Mouse (Mus musculus) hindbrain, embryonic 14.5 days (tissue): ENCODE data around the gene Trp53bp2. TPM values are rescaled to one million over a fixed set of nuclear protein-coding genes. Genes with fewer than 3 reads are reported as not detected.

Source experiments
- ATAC-seq: fragments of 200-750 bp; cut with Nextera tagmentation; 2 replicates; pipeline ENCODE4 v1.8.0; 2017; ENCODE audit warnings: moderate number of reproducible peaks, mild to moderate bottlenecking, moderate TSS enrichment, moderate library complexity; ENCODE audit not compliant: low FRiP score
- DNase-seq: peaks from one replicate; pipeline ENCODE4 v3.0.0-alpha.2; 2015; ENCODE audit warnings: low spot score
- H3K27ac ChIP-seq: fragments of 300-500 bp; sonication (generic); 2 replicates; pipeline ENCODE4 v1.5.1; 2014; ENCODE audit warnings: mild to moderate bottlenecking, moderate library complexity
- H3K27me3 ChIP-seq: fragments of 300-500 bp; sonication (generic); 2 replicates; pipeline ENCODE4 v1.6.1; 2014; ENCODE audit warnings: mild to moderate bottlenecking, low read length, mixed read lengths; ENCODE audit not compliant: control insufficient read depth, insufficient read depth
- H3K36me3 ChIP-seq: fragments of 300-500 bp; sonication (generic); replicated peaks from 2 replicates; pipeline ENCODE4 v1.6.1; 2014; ENCODE audit not compliant: control insufficient read depth, insufficient read depth
- H3K4me1 ChIP-seq: fragments of 300-500 bp; sonication (generic); replicated peaks from 2 replicates; pipeline ENCODE4 v1.6.1; 2014; ENCODE audit warnings: antibody characterized with exemption, low read length, mixed read lengths; ENCODE audit not compliant: control insufficient read depth, insufficient read depth
- H3K4me2 ChIP-seq: fragments of 300-500 bp; sonication (generic); replicated peaks from 2 replicates; pipeline ENCODE4 v1.6.1; 2014; ENCODE audit warnings: mild to moderate bottlenecking, moderate library complexity
- H3K4me3 ChIP-seq: fragments of 300-500 bp; sonication (generic); replicated peaks from 2 replicates; pipeline ENCODE4 v1.5.1; 2014; ENCODE audit warnings: mild to moderate bottlenecking, low read length
- H3K9ac ChIP-seq: fragments of 300-500 bp; sonication (generic); 2 replicates; pipeline ENCODE4 v1.6.1; 2014
- H3K9me3 ChIP-seq: fragments of 300-500 bp; sonication (generic); 2 replicates; pipeline ENCODE4 v1.6.1; 2016; ENCODE audit warnings: low read length; ENCODE audit not compliant: control insufficient read depth
- WGBS: fragments of 180-500 bp; shearing (Covaris S2); extraction: QIAGEN DNeasy Blood & Tissue Kit; methylation state at CpG from one replicate; pipeline ENCODE4 v1.1.7; 2014; 5-methylcytosine and 5-hydroxymethylcytosine counted together
- polyA plus RNA-seq: library from polyadenylated mRNA; unstranded; fragments of >200 nt; fragmentation: Nextera tagmentation; extraction: Ambion mirVana; gene quantifications from 2 replicates; pipeline ENCODE4 v1.2.1, GENCODE M21; 2014

Trp53bp2 gene
- polyA plus RNA-seq, 1 experiment from 2014 or later: 19.5 TPM

DNA sequence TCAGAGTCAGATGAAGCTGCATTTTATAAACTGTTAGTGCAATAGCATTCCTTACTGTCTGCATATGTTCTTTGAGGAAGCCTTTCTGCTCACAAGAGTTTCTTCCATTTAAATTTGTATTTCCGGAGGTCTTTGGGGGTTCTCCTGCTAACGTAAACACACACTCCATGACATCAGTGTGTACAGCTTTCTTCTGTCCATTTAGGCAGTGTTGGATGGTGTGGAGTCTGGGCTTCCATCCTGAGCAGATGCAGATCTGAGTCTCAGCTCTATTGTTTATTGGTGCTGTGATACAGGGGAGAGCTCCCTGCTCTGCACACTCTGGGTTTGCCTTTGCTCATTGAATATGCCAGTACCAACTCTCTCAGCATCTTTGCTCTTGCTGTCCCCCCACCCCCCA lies 9.8 kb upstream of the Trp53bp2 start:
- Histone ChIP-seq H3K4me2 (no peak overlapping the region), H3K4me1 (no peaks in the 10 kb centered on the region), H3K4me3 (no peak overlapping the region), H3K9ac (no peak overlapping the region), H3K27me3 (no peaks in the 10 kb centered on the region), H3K27ac (no peak overlapping the region), H3K9me3 (no peaks in the 10 kb centered on the region), H3K36me3 (no peaks in the 10 kb centered on the region)
- ATAC-seq (no peak), DNase-seq (no peak)
- 83% methylated on average over 2 of the region's 2 CpGs for WGBS

DNA sequence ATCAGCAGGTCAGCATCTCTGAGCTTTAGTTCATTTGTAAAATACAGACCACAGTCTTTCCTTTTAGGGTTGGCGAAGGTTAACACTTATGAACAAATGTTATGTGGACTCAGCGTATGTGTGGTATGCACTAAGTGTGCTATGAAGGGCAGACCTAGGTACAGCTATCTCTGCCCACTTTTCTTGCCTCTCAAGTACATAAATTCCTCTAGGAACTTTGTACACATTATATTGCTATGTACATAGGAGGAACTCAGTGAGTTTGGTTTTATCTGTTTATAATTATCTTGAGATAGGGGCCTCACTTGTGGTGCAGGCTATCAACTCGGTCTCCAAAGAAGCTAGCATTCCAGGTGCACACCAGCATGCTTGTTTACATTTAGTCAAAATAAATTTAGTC lies 9.1 kb upstream of the Trp53bp2 start:
- DNase-seq (no peak), ATAC-seq (no peak)
- Histone ChIP-seq H3K4me2 (no peak overlapping the region), H3K27ac (no peak overlapping the region), H3K27me3 (no peaks in the 10 kb centered on the region), H3K36me3 (no peaks in the 10 kb centered on the region), H3K9ac (no peak overlapping the region), H3K4me3 (no peak overlapping the region), H3K9me3 (no peaks in the 10 kb centered on the region), H3K4me1 (no peaks in the 10 kb centered on the region)
- 95% methylated on average over 3 of the region's 3 CpGs for WGBS

DNA sequence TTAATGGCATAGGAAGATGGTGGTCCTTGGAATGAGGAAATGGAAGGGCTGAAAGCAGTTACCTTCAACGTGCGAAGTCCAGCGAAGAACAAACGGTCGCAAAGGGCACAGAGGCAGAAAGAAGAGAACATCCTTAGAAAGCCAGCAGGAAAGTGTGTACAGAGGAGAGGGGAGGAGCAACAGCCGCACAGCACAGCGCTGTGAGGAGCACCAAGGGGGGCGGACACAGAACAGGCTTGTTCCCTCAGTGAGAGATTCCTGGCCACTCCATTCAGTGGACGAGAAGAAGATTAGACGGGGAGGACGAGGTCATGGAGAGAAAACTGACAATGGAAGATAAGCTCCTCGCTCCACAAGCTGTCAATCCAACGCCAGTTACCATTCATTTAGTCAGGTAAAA lies 5.9 kb upstream of the Trp53bp2 start:
- Histone ChIP-seq H3K4me1 (0 out of 2 replicates have a peak, but pooled peaks cover 3% of the 10 kb centered on the region), H3K27me3 (no peaks in the 10 kb centered on the region), H3K9me3 (no peaks in the 10 kb centered on the region), H3K4me3 (no peak overlapping the region), H3K4me2 (no peak overlapping the region), H3K36me3 (no peaks in the 10 kb centered on the region), H3K27ac (no peak overlapping the region), H3K9ac (no peak overlapping the region)
- 55% methylated on average over 13 of the region's 13 CpGs for WGBS
- ATAC-seq (no peak), DNase-seq (no peak)

DNA sequence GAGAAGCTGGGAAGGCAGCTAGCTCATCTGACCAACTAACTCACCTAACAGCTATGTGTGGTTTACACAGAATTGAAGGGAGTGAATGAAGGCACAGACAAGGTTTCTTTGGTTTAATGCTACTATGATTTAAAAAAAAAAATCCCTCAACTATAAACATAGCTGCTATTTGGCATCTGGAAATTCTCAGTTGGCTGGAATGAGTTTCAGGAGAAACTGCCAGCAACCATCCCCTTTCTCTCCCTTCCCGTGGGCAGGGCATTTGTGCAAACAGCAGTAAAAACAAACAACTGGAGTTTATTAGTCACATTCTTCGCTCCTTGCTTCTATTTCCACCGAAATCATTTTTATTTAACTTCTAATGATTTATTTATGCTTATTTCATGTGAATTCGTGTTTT lies 2.4 kb upstream of the Trp53bp2 start:
- no peaks in the 10 kb centered on the region for H3K9me3 ChIP-seq
- H3K27ac ChIP-seq: no peak overlapping the region
- no peak overlapping the region for H3K4me3 ChIP-seq
- H3K4me1 ChIP-seq: peaks cover 22% of the 10 kb centered on the region
- WGBS: 80% methylated on average over 4 of the region's 4 CpGs
- H3K27me3 ChIP-seq: no peaks in the 10 kb centered on the region
- DNase-seq: no peak
- ATAC-seq: no peak
- no peaks in the 10 kb centered on the region for H3K36me3 ChIP-seq
- no peak overlapping the region for H3K9ac ChIP-seq
- H3K4me2 ChIP-seq: no peak overlapping the region

DNA sequence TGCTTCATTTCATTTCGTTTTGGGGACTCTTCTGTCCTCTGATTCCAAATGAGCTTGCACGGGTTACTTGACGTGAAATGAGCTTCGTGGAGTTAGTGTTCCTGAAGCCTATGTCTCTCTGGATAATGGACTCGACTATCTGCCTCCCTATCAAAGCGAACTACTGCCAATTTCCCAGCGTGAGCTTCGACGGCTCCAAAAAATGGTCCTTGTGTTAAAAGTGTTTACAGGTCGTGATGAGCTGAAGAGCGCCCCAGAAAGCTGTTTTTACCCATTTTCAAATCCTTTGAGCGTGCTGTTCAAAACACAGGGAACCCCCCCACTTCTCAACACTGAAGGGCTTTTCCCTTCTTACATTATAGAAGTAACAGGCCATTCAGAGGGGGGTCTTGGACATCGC lies 729 bp upstream of the Trp53bp2 start:
- peak; percentile 1; the same call in 1 of the 2 replicates for ATAC-seq
- DNase-seq: peak; percentile 51

DNA sequence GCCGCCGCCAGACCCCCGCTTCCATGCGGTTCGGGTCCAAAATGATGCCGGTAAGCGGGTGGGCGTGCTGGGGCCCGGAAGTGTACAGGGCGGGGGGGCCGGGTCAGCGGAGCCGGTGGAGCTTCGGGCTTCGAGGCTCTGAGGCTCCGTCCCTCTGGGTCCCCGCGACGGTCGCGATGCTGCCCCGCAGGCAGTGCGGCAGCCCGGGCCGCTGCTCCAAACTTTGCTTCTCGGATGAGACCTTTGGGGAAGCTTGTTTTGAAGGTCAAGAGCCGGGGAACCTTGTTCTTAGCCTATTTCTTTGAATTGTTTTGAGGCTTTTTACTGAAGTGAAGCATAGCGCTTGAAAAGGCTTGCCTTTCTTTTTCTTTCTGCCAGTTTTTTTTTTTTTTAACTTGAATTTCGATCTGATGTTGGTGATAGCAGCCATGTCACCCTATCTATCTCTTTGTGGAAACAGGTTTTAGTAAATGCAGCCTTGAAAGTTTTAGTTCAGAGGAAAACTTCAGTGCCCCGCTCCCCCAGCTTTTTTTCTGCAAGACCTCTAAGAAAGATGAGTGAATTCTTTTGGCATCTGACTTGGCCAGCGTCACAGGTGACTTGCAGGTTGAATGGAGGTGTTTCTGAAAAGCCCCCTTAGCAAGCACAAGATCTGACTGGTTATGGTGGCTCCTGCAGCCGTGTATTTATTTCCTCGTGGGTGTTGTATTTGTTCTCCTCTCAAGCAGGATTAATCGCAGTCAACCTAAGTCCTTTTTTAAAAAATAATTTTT lies 615 bp downstream of the Trp53bp2 start:
- Histone ChIP-seq H3K4me3 (peak overlapping the region; percentile 72), H3K9me3 (no peaks in the 10 kb centered on the region), H3K9ac (peak overlapping the region; percentile 85), H3K4me1 (peaks cover 38% of the 10 kb centered on the region), H3K4me2 (peak overlapping the region; percentile 77), H3K27ac (peak overlapping the region; percentile 87), H3K27me3 (no peaks in the 10 kb centered on the region), H3K36me3 (no peaks in the 10 kb centered on the region)
- under 1% methylated on average over 34 of the region's 34 CpGs for WGBS
- ATAC-seq: peak; percentile 64
- peak; percentile 50 for DNase-seq

More for the DNA sequence above, 729 bp upstream of the Trp53bp2 start:
- H3K9me3 ChIP-seq: no peaks in the 10 kb centered on the region
- peak overlapping the region; percentile 85 for H3K9ac ChIP-seq
- peak overlapping the region; percentile 94 for H3K27ac ChIP-seq
- peak overlapping the region; percentile 72 for H3K4me3 ChIP-seq
- H3K4me1 ChIP-seq: peaks cover 38% of the 10 kb centered on the region
- H3K36me3 ChIP-seq: no peaks in the 10 kb centered on the region
- no peaks in the 10 kb centered on the region for H3K27me3 ChIP-seq
- peak overlapping the region; percentile 77 for H3K4me2 ChIP-seq
- WGBS: 3% methylated on average over 13 of the region's 13 CpGs

DNA sequence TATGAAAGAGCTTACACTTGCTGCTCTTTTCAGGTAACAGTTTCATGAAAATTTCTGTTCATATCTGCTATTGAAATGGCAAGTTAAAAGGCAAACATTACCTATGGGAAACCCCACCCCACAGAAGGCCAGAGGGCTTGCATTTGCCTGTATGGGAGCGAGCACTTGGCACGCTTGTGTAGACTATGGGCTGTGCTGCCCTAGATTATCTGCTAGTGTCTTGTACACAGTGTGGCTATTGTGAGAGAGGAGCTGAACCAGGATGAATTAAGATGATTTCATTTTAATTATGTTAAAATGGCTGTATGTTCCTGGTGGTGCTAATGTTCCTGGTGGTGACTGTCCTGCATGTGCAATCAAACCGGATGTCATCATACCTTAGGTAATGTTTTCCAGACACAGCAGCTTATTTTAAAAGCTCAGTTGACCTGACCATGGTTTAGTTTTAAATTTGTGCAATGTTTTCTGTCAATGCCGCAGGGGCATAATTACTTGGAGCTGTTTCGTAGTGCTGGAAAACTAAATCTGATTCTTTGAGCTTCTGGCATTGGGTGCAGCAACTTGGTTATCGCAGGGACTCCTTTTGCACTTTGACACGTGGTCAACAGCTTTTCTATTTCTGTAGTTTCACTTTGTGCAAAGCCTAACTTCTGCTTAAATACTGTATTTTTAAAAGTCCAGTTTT lies 3.8 kb downstream of the Trp53bp2 start:
- H3K9ac ChIP-seq: no peak overlapping the region
- peaks cover 51% of the 10 kb centered on the region for H3K4me1 ChIP-seq
- 87% methylated on average over 7 of the region's 7 CpGs for WGBS

GRCm38 (mm10) chr1:182419481-182419880 lies 10.5 kb downstream of the Trp53bp2 start:
- no peak overlapping the region for H3K4me2 ChIP-seq
- no peak overlapping the region for H3K27ac ChIP-seq
- peaks cover 13% of the 10 kb centered on the region; the same call in 1 of the 2 replicates for H3K4me1 ChIP-seq
- no peak overlapping the region for H3K9ac ChIP-seq
- H3K4me3 ChIP-seq: no peak overlapping the region
- no peaks in the 10 kb centered on the region for H3K27me3 ChIP-seq
- ATAC-seq (no peak), DNase-seq (no peak)
- no peaks in the 10 kb centered on the region for H3K9me3 ChIP-seq
- no peaks in the 10 kb centered on the region for H3K36me3 ChIP-seq
- WGBS: 65% methylated on average over 3 of the region's 3 CpGs

More for the DNA sequence above, 3.8 kb downstream of the Trp53bp2 start:
- Histone ChIP-seq H3K27me3 (no peaks in the 10 kb centered on the region), H3K9me3 (no peaks in the 10 kb centered on the region), H3K4me2 (no peak overlapping the region), H3K27ac (no peak overlapping the region), H3K36me3 (no peaks in the 10 kb centered on the region), H3K4me3 (no peak overlapping the region)
- no peak for ATAC-seq
- no peak for DNase-seq

DNA sequence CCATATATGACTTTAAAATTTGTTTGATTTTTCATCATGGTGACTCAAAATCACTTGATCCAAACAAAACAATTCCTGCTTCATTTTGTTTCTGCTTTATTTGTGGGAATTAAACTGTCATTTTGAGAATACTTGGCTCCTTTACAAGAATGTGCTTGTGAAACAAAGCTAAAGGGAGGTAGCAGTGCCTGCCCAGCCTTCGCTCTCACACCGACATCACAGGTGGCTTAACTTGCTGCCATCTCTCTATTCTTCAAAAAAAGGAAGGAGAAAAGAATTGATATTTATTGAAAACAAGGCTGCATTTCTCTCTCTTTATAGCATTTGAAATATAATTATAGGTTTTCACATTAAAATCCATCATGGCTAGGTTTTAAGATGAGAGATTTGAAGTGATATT lies 15.3 kb downstream of the Trp53bp2 start:
- 80% methylated on average over 2 of the region's 2 CpGs for WGBS

More for the DNA sequence above, 15.3 kb downstream of the Trp53bp2 start:
- H3K4me1 ChIP-seq: peaks cover 7% of the 10 kb centered on the region; the same call in 1 of the 2 replicates
- H3K4me3 ChIP-seq: no peak overlapping the region
- DNase-seq (no peak), ATAC-seq (no peak)
- no peak overlapping the region for H3K4me2 ChIP-seq
- no peaks in the 10 kb centered on the region for H3K9me3 ChIP-seq
- H3K9ac ChIP-seq: no peak overlapping the region
- H3K36me3 ChIP-seq: peaks cover 2% of the 10 kb centered on the region; the same call in 1 of the 2 replicates
- no peak overlapping the region for H3K27ac ChIP-seq
- H3K27me3 ChIP-seq: no peaks in the 10 kb centered on the region
